Mouse (Mus musculus): Measurements from ENCODE around the gene Gucy1b2. TPM values are rescaled to one million over a fixed set of nuclear protein-coding genes. Genes with fewer than 3 reads are reported as not detected.

Gucy1b2 gene
- polyA plus RNA-seq, 1 experiment from 2014 or later = 0.17 TPM

DNA sequence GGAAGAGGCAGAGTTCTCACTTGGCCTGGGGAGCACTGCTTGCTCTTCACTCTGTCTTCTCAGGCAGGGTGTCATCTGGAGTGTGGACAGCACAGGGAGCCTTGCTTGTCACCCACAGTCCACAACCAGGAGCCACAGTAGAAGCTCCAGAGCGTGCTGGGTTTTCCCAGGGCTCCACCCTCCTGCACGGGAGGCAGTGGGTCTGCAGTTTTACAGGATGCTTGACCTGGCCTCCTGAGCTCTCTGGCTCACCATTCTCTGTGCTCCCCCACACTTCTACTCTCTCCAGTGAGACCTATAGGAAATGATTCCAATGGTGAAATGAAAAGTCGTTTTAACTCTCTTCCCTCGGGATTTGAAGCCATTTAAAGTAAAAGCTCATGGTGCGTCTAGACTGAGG is 106.3 kb downstream of the Gucy1b2 start:
- H3K9ac ChIP-seq (replicated peaks; ENCODE audit: low read depth) = no peak overlapping the region
- no peaks in the 10 kb centered on the region for H3K9me3 ChIP-seq (ENCODE audit: low read length)
- TF ChIP-seq EP300 (IDR thresholded peaks at IDR 0.05) (no peak), CTCF (IDR thresholded peaks at IDR 0.05) (no peak)
- H3K4me3 ChIP-seq (ENCODE audit: low read depth, low read length) = no peak overlapping the region
- ATAC-seq (no peak), DNase-seq (ENCODE audit: low spot score) (no peak)
- no peak overlapping the region for H3K27ac ChIP-seq (ENCODE audit: low read length)
- WGBS = 75% methylated on average over 5 of the region's 5 CpGs
- no peak overlapping the region for H3K4me2 ChIP-seq (replicated peaks; ENCODE audit: low read depth, low read length)
- no peaks in the 10 kb centered on the region for H3K27me3 ChIP-seq (replicated peaks; ENCODE audit: insufficient read depth, low read length)
- no peaks in the 10 kb centered on the region for H3K4me1 ChIP-seq (ENCODE audit: insufficient read depth, low read depth, low read length)
- H3K36me3 ChIP-seq (ENCODE audit: insufficient read depth, low read length) = no peaks in the 10 kb centered on the region

DNA sequence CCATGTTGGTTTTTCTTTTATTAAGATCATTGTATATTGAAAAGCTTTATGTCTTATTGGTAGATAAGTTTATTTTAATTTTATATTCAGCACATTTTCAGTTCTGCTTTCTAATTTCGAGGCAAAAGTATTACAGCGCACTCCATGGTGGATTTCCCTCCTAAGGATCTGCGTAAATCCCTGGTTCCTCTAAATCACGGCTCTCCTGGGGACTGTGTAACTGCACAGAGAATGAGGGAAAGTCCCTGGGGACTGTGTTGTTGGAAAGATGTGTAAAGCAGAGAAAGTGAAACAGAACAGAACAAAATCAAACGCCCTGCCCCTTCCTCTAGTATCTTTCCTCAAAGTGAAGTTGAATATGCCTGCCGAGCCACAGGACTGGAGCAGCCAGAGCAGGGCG is 109.0 kb downstream of the Gucy1b2 start:
- H3K4me1 ChIP-seq (ENCODE audit: insufficient read depth, low read depth, low read length) = no peaks in the 10 kb centered on the region; the same call in 1 of the 2 replicates
- no peak for ATAC-seq
- H3K4me3 ChIP-seq (ENCODE audit: low read depth, low read length) = no peak overlapping the region
- DNase-seq (ENCODE audit: low spot score) = no peak
- no peak overlapping the region for H3K27ac ChIP-seq (ENCODE audit: low read length)
- no peak overlapping the region for H3K9ac ChIP-seq (replicated peaks; ENCODE audit: low read depth)
- no peaks in the 10 kb centered on the region for H3K27me3 ChIP-seq (replicated peaks; ENCODE audit: insufficient read depth, low read length)
- WGBS = 82% methylated on average over 7 of the region's 7 CpGs
- no peak overlapping the region for H3K4me2 ChIP-seq (replicated peaks; ENCODE audit: low read depth, low read length)
- TF ChIP-seq CTCF (IDR thresholded peaks at IDR 0.05) = no peak
- no peak for TF ChIP-seq EP300 (IDR thresholded peaks at IDR 0.05)
- no peaks in the 10 kb centered on the region for H3K9me3 ChIP-seq (ENCODE audit: low read length)
- H3K36me3 ChIP-seq (ENCODE audit: insufficient read depth, low read length) = no peaks in the 10 kb centered on the region

DNA sequence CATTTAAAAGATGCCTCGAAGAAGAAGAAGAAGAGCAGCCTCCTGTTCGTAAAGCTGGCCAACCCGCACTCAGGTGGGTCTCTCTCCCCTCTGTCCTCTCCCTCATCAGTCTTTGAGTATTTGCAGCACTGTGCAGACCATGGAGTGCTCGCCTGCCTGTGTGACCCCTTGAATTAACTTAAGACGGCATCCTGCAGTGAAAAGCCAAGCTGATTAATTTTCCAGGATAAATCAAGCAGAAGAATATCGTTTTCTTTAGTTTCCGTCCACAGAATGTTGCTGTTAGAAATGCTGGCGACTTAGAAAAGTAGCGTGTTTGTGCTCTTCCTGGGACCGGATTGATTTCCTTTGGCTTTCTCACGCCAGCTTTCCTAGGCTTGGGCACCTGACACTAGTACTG is 109.5 kb downstream of the Gucy1b2 start:
- no peak overlapping the region for H3K4me3 ChIP-seq (ENCODE audit: low read depth, low read length)
- H3K27me3 ChIP-seq (replicated peaks; ENCODE audit: insufficient read depth, low read length) = no peaks in the 10 kb centered on the region
- H3K9ac ChIP-seq (replicated peaks; ENCODE audit: low read depth) = no peak overlapping the region
- H3K27ac ChIP-seq (ENCODE audit: low read length) = no peak overlapping the region
- 89% methylated on average over 11 of the region's 11 CpGs for WGBS
- no peak for DNase-seq (ENCODE audit: low spot score)
- no peak overlapping the region for H3K4me2 ChIP-seq (replicated peaks; ENCODE audit: low read depth, low read length)
- ATAC-seq = no peak
- no peaks in the 10 kb centered on the region for H3K36me3 ChIP-seq (ENCODE audit: insufficient read depth, low read length)
- H3K4me1 ChIP-seq (ENCODE audit: insufficient read depth, low read depth, low read length) = no peaks in the 10 kb centered on the region; the same call in 1 of the 2 replicates
- no peaks in the 10 kb centered on the region for H3K9me3 ChIP-seq (ENCODE audit: low read length)
- TF ChIP-seq CTCF (IDR thresholded peaks at IDR 0.05) = no peak
- no peak for TF ChIP-seq EP300 (IDR thresholded peaks at IDR 0.05)

Other genes starting within 250 kb of the Gucy1b2 start
- 27.5 and 27.8 TPM in 2 replicates for gene Rnaseh2b, start 163.7 kb downstream of the Gucy1b2 start, polyA plus RNA-seq (2015; fragmentation: Nextera tagmentation; extraction: Ambion mirVana)
- gene Dleu7, start 163.2 kb downstream of the Gucy1b2 start, polyA plus RNA-seq (2015; fragmentation: Nextera tagmentation; extraction: Ambion mirVana) = 0.27 and 0.38 TPM in 2 replicates
- gene Fam124a, start 99.4 kb upstream of the Gucy1b2 start, polyA plus RNA-seq (2015; fragmentation: Nextera tagmentation; extraction: Ambion mirVana) = 9.4 and 10.2 TPM in 2 replicates
- not detected in 2 replicates for gene Gm4131, start 110.6 kb upstream of the Gucy1b2 start, polyA plus RNA-seq (2015; fragmentation: Nextera tagmentation; extraction: Ambion mirVana)
- gene Serpine3, start 207.4 kb upstream of the Gucy1b2 start, polyA plus RNA-seq (2015; fragmentation: Nextera tagmentation; extraction: Ambion mirVana) = not detected in 2 replicates

Measured in lung, postnatal 0 days (tissue).